Mouse (Mus musculus) ES-E14 (cell line): ENCODE data around the gene Ybx2. TPM values are rescaled to one million over a fixed set of nuclear protein-coding genes. Genes with fewer than 3 reads are reported as not detected.

Experiments
- DNase-seq: peaks from one replicate; pipeline ENCODE4 v3.0.0-alpha.2; 2013; ENCODE audit warnings: low read depth, low spot score
- H3K27ac ChIP-seq: 2 replicates; pipeline ENCODE4 v1.5.1; 2012; ENCODE audit warnings: low read depth, mild to moderate bottlenecking, low read length, moderate library complexity, mixed read lengths; ENCODE audit not compliant: poor library complexity, insufficient read depth, severe bottlenecking
- H3K36me3 ChIP-seq: 2 replicates; pipeline ENCODE4 v1.6.1; 2012; ENCODE audit warnings: mild to moderate bottlenecking, low read length, moderate library complexity, mixed read lengths; ENCODE audit not compliant: control insufficient read depth, poor library complexity, insufficient read depth, severe bottlenecking
- H3K4me1 ChIP-seq, 2 experiments: fragments of 150-350 bp in 1 of 2; sonication (generic) in 1 of 2; 2 replicates each; pipeline ENCODE4 v1.6.1; 2012; ENCODE audit warnings: low read length in 2 of 2, mild to moderate bottlenecking in 1 of 2, mixed read lengths in 1 of 2; ENCODE audit not compliant: control insufficient read depth in 2 of 2, insufficient read depth in 2 of 2, poor library complexity in 1 of 2
- H3K4me3 ChIP-seq, 2 experiments: fragments of 150-350 bp in 1 of 2; sonication (generic) in 1 of 2; 2 replicates each; pipeline ENCODE4 v1.5.1; 2012; ENCODE audit warnings: low read length in 2 of 2, low read depth in 1 of 2, mild to moderate bottlenecking in 1 of 2, mixed read lengths in 1 of 2; ENCODE audit not compliant: insufficient read depth in 1 of 2, poor library complexity in 1 of 2, severe bottlenecking in 1 of 2
- H3K9ac ChIP-seq: 2 replicates; pipeline ENCODE4 v1.6.1; 2012; ENCODE audit warnings: low read depth, mild to moderate bottlenecking, low read length, mixed read lengths; ENCODE audit not compliant: poor library complexity, insufficient read depth, severe bottlenecking
- H3K9me3 ChIP-seq: fragments of 150-350 bp; sonication (generic); 2 replicates; pipeline ENCODE4 v1.6.1; 2012; ENCODE audit warnings: low read depth, mild to moderate bottlenecking, low read length; ENCODE audit not compliant: control insufficient read depth, insufficient read depth
- CHD2 ChIP-seq: IDR thresholded peaks from 2 replicates; pipeline ENCODE4 v1.6.1; 2014; ENCODE audit warnings: mild to moderate bottlenecking, low read depth, low read length, inconsistent platforms
- HCFC1 ChIP-seq: IDR thresholded peaks from 2 replicates; pipeline ENCODE4 v1.6.1; 2012; ENCODE audit warnings: low read length, inconsistent platforms, borderline replicate concordance; ENCODE audit not compliant: insufficient read depth
- MAFK ChIP-seq: IDR thresholded peaks from 2 replicates; pipeline ENCODE4 v1.6.1; 2014; ENCODE audit warnings: mild to moderate bottlenecking, low read depth, low read length, inconsistent platforms; ENCODE audit not compliant: insufficient read depth
- ZC3H11A ChIP-seq: IDR thresholded peaks from 2 replicates; pipeline ENCODE4 v1.6.1; 2012; ENCODE audit warnings: low read depth, mild to moderate bottlenecking, inconsistent platforms, low read length, borderline replicate concordance
- ZNF384 ChIP-seq: IDR thresholded peaks from 2 replicates; pipeline ENCODE4 v1.6.1; 2012; ENCODE audit warnings: low read depth, low read length, inconsistent platforms
- in situ Hi-C, 2 experiments: fragments of 600-800 bp; cut with MboI; formaldehyde crosslinking; loops; one replicate each; pipeline ENCODE4 v1.15.1; 2025; ENCODE audit warnings: low sequenced_read_pairs in 2 of 2, inconsistent platforms in 1 of 2; ENCODE audit not compliant: unreplicated experiment in 2 of 2
- total RNA-seq: library from RNA; depleted of rRNA; stranded (reverse); fragments of 300-350 nt; gene quantifications from 2 replicates; pipeline ENCODE4 v1.2.3, GENCODE M21; 2012

Ybx2 gene
- total RNA-seq, 1 experiment = 3.9 TPM

DNA sequence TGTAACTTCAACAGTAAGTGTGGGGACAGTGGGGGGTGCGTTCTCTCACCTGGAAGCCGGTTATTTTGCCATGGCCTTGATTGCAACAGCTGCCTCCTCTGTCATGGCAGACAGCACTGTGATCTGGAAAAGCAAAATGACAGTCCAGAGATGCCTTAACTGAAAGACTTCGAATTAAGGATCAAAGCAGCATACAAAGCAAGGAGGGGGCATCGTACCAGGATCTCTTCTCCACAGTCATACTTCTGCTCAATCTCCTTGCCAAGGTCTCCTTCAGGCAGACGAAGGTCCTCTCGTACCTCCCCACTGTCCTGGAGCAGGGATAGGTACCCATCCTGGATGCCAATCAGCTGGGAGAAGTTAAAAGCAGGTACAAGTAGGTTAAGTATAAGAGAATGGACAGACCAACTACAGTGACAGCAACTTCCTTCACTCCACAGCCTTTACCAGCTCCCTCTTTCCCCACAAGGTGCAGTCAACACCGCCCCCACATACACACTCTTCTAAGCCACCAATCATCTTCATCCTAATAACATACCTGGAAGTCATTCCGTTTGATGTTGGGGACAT, 18.1 kb upstream of the Ybx2 start:
- peaks cover 0 to 17% of the 10 kb centered on the region in 2 experiments; a peak in 1 of 4 replicates for H3K4me1 ChIP-seq
- no peak overlapping the region for H3K4me3 ChIP-seq
- no peak for DNase-seq
- in situ Hi-C loops = no loop called here
- no peak for TF ChIP-seq ZNF384
- TF ChIP-seq CHD2 = no peak
- no peak for TF ChIP-seq ZC3H11A
- H3K9me3 ChIP-seq = no peaks in the 10 kb centered on the region
- peaks cover 53% of the 10 kb centered on the region for H3K36me3 ChIP-seq
- no peak overlapping the region for H3K27ac ChIP-seq
- no peak overlapping the region for H3K9ac ChIP-seq

DNA sequence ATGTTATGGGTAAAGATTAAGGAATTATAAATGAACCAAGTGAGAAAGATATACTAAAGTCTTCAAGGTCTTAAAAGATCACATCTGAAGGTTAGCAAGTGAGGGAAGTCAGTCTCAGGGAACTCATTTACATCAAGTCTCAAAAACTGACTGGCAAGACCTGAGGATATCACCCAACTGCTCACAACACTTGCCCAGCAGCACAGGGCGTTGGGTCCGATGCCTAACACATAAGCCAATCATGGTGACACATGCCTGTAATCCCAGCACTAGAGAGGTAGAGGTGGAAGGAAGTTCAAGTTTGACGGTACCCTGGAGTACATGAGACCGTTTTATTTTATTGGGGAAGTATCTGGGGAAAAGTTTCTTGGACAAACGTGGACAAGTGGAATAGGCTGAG, 17.5 kb upstream of the Ybx2 start:
- H3K27ac ChIP-seq = no peak overlapping the region
- no peak overlapping the region; a peak in 1 of 4 replicates for H3K4me3 ChIP-seq
- no peak for DNase-seq
- in situ Hi-C loops = no loop called here
- H3K4me1 ChIP-seq = peaks cover 0 to 16% of the 10 kb centered on the region in 2 experiments; a peak in 1 of 4 replicates
- H3K9ac ChIP-seq = no peak overlapping the region
- no peaks in the 10 kb centered on the region for H3K9me3 ChIP-seq
- H3K36me3 ChIP-seq = peaks cover 52% of the 10 kb centered on the region
- TF ChIP-seq CHD2 = no peak
- no peak for TF ChIP-seq ZNF384
- TF ChIP-seq HCFC1 = no peak

DNA sequence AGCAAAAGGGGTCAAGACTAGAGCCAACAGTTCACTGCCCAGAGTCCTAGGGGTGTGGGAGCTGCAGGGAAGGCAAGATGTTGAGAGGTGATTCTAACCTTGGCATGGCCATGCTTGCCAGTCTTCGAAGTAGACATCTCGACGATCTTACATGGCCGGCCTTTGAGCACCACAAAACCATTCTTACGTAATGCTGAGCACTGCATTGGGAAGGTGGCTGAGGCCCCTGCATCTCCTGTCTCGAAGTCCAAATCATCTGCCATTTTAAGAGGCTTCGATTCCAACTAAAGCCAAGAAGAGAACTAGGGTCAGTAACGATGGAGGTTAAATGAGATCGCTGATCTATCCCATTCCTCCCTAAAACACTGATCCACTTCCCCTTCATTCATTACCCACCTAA, 16.5 kb upstream of the Ybx2 start:
- H3K4me3 ChIP-seq = peak overlapping the region; percentile 82 to 99
- peaks cover 0 to 14% of the 10 kb centered on the region in 2 experiments; a peak in 1 of 4 replicates for H3K4me1 ChIP-seq
- H3K36me3 ChIP-seq = peaks cover 49% of the 10 kb centered on the region
- in situ Hi-C loops = no loop called here
- no peak for DNase-seq
- H3K9me3 ChIP-seq = no peaks in the 10 kb centered on the region
- no peak for TF ChIP-seq HCFC1
- TF ChIP-seq MAFK = no peak
- TF ChIP-seq ZC3H11A = no peak
- no peak for TF ChIP-seq CHD2
- TF ChIP-seq ZNF384 = no peak
- H3K9ac ChIP-seq = peak overlapping the region; percentile 18; the same call in 1 of the 2 replicates
- no peak overlapping the region for H3K27ac ChIP-seq

DNA sequence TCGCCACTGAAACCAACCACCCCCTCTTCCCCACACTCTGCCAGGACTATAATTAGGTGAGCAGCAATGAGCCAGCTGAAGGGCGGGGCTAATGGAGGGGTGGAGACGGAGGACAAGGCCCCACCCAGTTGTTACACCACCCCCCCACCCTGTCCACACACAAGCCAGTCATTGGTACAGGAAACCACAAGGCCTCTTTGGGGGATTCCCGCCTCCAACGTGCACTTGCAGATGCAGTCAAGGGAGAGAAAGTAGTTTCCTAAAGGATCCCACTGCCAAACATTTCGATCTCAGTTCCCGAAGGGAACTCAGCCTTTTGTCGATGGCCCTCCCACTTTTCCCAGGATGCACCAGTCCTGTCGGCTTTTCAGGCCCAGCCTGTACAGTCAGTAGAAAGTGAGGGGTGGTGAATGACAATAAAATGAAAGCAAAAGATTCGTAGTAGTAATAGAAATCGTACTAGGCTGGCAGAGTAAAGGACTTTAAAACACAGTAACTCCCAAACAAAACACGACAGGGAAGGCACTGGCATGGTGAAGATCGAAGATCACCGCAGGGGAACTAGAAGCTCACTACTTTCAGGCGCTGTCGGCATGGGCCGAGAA, 15.8 kb upstream of the Ybx2 start:
- Histone ChIP-seq H3K9ac (peak overlapping the region; percentile 100), H3K9me3 (no peaks in the 10 kb centered on the region), H3K36me3 (peaks cover 49% of the 10 kb centered on the region), H3K27ac (peak overlapping the region; percentile 99), H3K4me1 (peaks cover 0 to 14% of the 10 kb centered on the region in 2 experiments; a peak in 1 of 4 replicates), H3K4me3 (peak overlapping the region; percentile 82 to 99)
- in situ Hi-C loops = no loop called here
- TF ChIP-seq MAFK (no peak), HCFC1 (no peak), CHD2 (no peak; the same call in 1 of the 2 replicates), ZC3H11A (no peak), ZNF384 (no peak)
- DNase-seq = peak; percentile 77
